Mouse (Mus musculus): Measurements from ENCODE around the gene Atf7ip.

DNA sequence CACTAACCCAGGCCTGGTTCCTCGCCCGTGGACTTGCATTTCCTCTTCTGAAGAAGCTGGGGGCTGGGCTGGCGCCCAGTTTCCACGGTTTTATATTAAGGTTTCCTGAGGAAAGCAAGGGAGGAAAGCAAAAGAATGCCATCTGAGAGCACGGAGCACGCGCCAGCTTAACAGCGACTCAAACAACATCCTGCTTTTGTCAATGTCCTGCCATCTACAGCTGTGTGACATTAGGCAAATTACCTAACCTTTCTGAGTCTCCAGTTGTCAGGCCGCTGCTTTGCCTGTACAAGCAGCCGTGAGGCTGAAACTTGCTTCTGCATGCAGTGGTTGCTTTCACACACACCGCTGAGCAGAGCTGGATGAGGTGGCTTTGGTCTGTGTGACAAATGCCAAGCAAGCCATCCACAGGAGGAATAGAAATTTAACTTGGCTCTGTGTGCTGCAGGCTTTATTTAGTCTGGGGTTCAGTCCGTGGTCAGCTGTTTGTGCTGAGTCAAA lies 41.8 kb upstream of the Atf7ip start:
- TF ChIP-seq POLR2A (IDR thresholded peaks at IDR 0.05; ENCODE audit: borderline replicate concordance, low read depth, low read length): no peak
- no peak for TF ChIP-seq CTCF (IDR thresholded peaks at IDR 0.05; ENCODE audit: low read depth, low read length)

Measured in bone marrow macrophage, adult 2 months (primary cell).